Mouse (Mus musculus) retina, postnatal 7 days (tissue): ENCODE data around the gene Spag16.
A peak's percentile ranks its signal among the peaks of the same experiment; 100 is the strongest.
"Not testable (repeated sequence)": the region's sequence is repeated elsewhere in the genome, so short reads cannot be mapped to it uniquely, and the experiment has no call there.

Source experiments
- DNase-seq: peaks from one replicate; pipeline ENCODE4 v3.0.0-alpha.2; 2012; ENCODE audit warnings: low read depth, low spot score

Spag16 gene

DNA sequence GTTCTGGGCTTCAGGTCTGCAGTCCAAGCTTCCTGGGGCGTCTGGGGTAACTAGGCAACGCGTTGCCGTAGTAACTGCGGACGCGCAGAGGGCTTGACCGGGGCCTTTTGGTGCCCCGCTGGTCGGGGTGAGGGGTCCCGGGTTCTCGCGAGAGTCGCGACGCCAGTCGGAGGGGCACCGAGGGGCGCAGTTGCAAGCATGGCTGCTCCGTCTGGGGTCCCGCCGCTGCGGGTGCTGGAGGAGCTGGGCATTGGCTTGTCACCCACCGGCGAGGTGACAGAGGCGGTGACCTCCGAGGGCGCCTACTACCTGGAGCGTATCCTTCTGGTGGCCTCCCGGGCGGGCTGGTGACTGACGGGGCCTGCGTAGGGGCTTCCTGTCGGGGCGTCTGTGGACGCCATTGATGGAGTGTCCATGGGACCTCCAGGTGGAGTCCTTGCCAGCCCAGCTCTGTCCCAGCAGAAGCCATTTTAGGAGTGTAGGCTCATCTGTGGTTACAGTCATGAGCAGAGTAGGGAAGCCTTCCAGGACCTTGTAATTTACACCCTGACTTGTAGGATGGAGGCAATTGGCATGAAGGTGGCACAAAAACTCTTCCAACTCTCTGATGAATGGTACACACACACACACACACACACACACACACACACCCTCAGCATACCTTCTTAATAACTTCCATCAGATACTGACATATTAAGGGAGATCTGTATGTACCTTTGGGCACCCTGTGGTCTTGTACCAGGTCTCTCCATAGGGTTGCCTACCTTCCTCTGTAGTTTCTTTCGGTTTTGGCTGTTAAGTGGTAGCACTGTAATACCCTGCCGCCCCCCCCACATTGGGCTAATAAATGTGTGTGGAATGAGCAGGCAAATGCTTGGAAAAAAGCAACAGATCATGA lies at the start of gene Spag16:
TSS of gene Spag16 (plus strand) at position 165 of the 898 bp plus-strand sequence.
- DNase-seq = peak; percentile 25

GRCm38 (mm10) chr1:69785129-69785528 lies 41.6 kb upstream of the Spag16 start:
- peak; percentile 30 for DNase-seq

- no peak for DNase-seq
These were observed 40.1 kb upstream of the Spag16 start for GRCm38 (mm10) chr1:69786716-69787115.

DNA sequence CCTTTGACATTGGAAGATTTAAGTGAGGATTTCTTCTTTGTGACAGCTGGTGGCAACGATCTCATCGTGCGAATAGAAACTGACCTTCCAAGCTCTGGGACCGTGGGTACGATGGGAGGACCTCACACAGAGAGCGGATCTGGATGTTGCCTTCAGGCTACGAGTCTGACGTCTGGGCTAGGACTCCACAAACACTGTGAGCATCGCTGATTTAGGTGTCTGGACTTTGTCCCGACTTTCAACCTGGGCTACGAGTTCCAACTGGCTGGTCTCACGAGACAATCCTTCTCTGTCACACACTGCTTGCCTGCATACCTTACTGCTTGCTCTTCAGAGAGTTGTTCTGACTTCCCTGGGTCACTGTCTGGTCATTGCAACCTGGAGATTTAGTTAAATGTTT lies 39.4 kb upstream of the Spag16 start:
- no peak for DNase-seq

DNA sequence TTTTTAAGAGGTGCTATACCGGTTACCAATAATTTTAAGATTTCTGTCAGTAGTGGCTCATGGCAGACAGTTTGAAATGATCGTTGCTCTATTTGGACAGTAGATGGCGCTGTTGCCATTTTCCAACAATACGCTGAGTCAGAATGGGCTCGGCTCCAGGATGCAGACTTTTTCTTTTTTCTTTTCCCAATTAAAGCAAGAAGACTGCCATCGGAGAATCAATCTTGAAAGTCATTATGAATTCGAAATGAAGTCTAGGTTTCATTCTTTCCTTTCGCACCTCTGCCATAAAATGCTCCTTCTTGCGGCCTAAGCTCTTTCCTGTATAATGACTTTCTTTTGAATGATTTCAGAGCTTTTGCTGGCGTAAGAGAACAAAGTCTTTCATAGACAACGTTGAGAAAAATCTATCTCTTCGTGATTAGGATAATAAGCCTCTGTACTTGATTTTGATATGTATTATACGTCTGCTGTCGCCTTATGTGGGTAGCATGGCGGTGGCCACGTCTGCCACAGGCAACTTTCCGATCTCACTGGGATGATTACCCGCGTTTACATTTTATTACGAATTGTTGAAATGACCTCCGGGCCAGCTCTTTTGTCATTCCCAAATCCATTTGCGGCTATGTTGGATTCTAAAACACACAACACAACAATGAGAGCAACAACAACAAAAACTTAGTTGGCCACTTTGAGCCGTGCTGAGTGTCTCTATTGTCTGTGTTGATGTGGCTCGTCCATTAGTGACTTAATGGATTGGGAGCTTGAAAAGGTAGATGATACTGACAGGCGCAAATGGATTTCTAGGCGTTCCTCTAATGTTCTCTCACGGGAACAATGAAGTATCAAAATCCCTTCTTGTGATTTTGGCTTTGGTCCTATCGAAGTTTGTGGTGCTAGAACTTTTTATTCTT lies 36.2 kb upstream of the Spag16 start:
- DNase-seq = peak; percentile 54

DNA sequence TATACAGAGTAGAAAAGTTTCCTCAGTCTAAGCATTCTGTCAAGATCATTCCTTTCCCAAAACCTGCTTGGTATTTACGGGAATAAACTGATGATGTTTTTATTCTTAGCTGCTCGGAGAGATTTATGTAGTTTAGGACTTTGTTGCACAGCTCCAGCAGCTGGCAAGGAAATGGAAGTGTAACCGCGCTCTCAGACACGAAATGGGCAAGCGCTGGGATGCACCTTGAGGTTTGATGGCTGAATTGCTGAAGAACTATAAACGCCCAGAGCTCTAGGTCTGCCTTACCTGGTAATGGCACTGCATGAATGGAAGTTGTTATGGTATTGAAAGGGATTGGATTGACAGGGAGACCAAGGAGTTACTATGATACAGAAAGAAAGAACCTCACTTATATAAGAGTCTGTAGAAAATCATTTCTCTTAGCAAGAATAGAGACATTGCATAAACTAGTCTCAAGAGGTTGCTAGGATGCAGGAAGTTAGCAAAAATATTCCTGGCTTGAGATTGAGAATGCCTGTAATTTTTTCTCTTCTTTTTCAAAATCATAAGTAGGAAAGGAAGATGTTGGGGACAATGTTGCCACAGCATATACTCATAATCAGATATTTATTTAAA lies 27.7 kb upstream of the Spag16 start:
- no peak for DNase-seq

GRCm38 (mm10) chr1:69810161-69810560 lies 16.6 kb upstream of the Spag16 start:
- no peak for DNase-seq

DNA sequence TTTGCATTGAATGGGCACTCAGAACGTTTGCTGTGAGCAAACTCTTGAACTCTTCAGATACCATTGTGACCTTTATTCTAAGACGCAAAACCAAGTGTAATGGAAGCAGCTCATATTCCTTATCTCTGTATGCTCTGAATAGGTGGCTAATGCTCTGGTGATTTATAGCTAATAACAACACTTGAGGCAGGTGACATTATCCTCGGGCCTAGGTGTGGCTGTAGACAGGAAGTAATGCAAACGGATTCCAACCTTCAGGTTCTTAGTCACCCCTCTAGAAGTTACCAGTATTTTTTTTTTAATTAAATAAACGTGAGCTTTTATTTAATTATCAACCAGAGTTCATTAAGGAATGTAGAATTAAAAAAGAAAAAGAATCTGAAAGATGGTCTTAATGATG lies 1.1 kb upstream of the Spag16 start:
- not testable (repeated sequence) for DNase-seq

DNA sequence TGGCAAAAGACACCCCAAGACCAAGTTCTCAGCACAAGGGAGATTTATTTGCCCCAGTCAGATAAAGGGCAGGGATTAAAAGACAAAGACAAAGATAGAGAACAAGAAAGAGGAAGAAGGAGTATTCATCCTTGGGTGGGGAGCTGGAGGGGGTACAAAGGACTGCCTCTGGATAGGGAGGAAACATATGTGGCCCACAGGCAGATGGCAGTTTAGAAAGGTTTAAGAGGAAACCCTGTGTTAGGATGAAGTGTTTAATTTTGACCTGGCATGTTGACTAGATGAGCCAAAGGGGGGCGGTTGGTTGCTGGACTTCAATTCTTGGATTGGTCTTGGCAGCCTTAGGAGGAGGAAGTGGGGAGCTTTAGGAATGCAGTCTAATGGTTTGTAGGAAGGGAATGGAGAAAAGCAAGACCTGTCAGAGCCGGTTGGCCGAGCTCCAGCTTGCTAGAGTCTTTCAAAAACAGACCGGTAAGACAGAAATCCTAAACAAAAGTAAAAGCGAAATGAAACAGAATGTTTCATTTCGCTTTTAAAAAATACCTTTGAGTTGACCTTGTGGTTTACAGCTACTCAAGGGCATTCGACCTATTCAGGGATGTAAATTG lies 2.2 kb downstream of the Spag16 start:
- no peak for DNase-seq

GRCm38 (mm10) chr1:69830586-69830985 lies 3.8 kb downstream of the Spag16 start:
- no peak for DNase-seq

- DNase-seq = no peak
These were observed 4.2 kb downstream of the Spag16 start for GRCm38 (mm10) chr1:69831002-69831401.

DNA sequence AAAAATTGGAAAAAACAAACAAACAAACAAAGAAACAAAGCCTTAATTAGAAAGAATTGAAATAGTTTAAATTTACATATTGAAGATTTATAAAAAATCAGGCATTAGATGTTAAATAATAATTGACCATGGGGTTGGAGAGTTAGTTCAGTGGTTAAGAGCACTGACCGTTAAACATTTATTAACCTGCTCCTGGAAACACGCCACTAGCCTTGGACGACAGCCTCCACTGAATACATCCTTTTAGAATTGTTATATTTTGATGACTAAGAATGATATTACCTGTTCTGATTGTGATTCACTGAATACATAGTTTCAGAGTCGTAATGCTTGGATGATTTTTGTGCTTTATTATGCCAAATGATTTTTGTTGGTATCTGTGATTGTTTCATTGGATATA lies 6.7 kb downstream of the Spag16 start:
- not testable (repeated sequence) for DNase-seq

GRCm38 (mm10) chr1:69853436-69853835 lies 26.7 kb downstream of the Spag16 start:
- no peak for DNase-seq

GRCm38 (mm10) chr1:69867776-69868175 lies 41.0 kb downstream of the Spag16 start:
- no peak for DNase-seq

DNA sequence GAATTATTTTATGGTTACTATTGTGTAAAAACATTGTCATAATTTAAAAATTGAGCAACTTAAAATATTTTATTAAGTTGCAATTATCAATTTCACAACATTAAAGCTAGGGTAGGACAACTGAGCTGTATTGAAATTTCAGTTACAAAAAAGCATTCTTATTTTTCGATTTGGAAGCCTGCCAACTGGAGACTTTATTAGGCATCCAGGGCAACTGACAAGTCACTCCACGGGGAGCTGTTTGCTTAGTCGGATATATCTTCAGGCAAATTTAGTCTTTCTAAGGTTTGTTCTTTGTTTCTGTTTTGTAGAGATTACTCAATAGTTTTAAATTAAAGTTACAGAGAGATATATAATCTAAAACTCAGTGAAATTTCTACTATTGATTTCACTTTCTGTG lies 129.8 kb downstream of the Spag16 start:
- no peak for DNase-seq

GRCm38 (mm10) chr1:69996874-69997273 lies 170.1 kb downstream of the Spag16 start:
- no peak for DNase-seq

DNA sequence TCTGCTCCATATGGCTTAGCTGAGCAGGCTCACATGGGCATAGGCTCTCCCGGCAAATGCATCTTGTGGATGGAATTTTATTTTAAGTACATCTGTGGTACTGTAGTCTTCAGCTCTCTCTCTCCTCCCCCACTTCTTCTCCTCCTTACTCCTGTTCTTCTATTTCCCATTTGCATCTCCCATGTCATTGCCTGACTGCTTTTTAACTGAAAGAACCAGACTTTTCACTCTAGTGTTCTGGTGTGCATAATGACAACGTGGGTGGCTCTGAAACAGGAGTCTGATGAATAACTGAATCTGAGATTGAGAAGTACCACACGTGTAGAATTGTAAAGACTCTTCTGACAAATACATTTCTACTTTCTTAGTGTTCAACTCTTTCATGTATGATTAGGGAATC lies 186.2 kb downstream of the Spag16 start:
- no peak for DNase-seq

DNA sequence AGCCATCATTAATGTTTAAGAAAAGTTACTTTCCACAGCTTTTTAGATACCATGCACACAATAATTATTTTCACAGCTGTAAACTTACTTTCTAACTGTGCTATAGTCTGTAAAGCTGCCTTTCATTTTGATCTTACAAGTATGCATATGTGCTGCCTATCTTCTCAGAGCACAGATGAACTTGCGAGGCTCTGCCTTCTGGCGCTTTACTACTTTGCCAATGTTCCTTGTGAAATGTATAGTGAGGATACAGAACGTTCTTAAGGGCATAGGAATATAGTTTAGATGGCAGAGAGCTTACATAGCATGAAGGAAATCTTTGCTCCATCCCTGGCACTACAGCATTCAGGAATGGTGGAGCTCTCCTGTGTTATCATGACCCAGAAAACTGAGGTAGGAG lies 210.6 kb downstream of the Spag16 start:
- DNase-seq = no peak

GRCm38 (mm10) chr1:70067404-70067803 lies 240.6 kb downstream of the Spag16 start:
- DNase-seq = no peak

DNA sequence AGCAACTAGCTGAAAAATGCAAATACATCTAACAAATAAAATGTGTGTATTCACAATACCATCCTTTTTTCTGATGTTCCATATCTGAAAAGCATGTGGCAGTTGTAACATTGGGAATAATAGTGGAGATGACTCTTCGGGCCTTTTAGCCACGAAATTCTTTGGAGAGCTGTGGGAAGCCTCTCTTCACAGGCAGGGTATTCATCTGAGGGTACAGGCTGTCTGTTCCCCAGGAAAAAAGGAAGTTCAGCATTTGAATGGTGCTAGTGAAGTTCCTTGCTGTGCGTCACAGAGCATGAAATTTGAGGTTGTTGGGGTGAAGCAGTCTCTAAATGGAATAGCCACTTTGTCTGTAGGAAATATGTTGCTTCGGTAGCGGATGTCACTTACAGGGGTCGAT lies 246.7 kb downstream of the Spag16 start:
- DNase-seq = no peak

- DNase-seq = no peak
These were observed 252.0 kb downstream of the Spag16 start for GRCm38 (mm10) chr1:70078806-70079205.
